Mouse (Mus musculus) layer of hippocampus, adult 2 months (tissue): ENCODE data around the gene Cdk5rap3. TPM values are rescaled to one million over a fixed set of nuclear protein-coding genes. Genes with fewer than 3 reads are reported as not detected.

Experiments used
- DNase-seq, 2 experiments: peaks; one replicate each; pipeline ENCODE4 v3.0.0; 2022; ENCODE audit warnings: low spot score in 2 of 2
- H3K27ac ChIP-seq: fragments of 200-600 bp; 2 replicates; pipeline ENCODE4 v1.8.1; 2022
- H3K4me3 ChIP-seq: fragments of 200-600 bp; 2 replicates; pipeline ENCODE4 v1.8.1; 2022; ENCODE audit warnings: mild to moderate bottlenecking
- CTCF ChIP-seq: fragments of 200-600 bp; conservative IDR thresholded peaks from 2 replicates; pipeline ENCODE4 v1.8.1; 2022; ENCODE audit warnings: antibody characterized with exemption, mild to moderate bottlenecking, moderate library complexity
- total RNA-seq, 2 experiments: library from RNA; stranded (reverse); gene quantifications; 2 replicates each; pipeline ENCODE4 v1.2.3; 2021

Cdk5rap3 gene
- total RNA-seq, 2 experiments from 2014 or later, result 34.5 to 41.6 TPM

- no peak for DNase-seq
- no peak for TF ChIP-seq CTCF
- peak overlapping the region; percentile 89 for H3K27ac ChIP-seq
- peak overlapping the region; percentile 20; the same call in 1 of the 2 replicates for H3K4me3 ChIP-seq
These were observed 39.8 kb downstream of the Cdk5rap3 start for GRCm38 (mm10) chr11:96876300-96877040.

GRCm38 (mm10) chr11:96875745-96876144, 40.6 kb downstream of the Cdk5rap3 start:
- TF ChIP-seq CTCF, result no peak
- Histone ChIP-seq H3K27ac (peak overlapping the region; percentile 89), H3K4me3 (peak overlapping the region; percentile 48)
- DNase-seq, result peak; percentile 81 to 83

- Histone ChIP-seq H3K27ac (peak overlapping the region; percentile 89), H3K4me3 (peak overlapping the region; percentile 48)
- no peak for DNase-seq
- TF ChIP-seq CTCF, result no peak
These were observed 41.0 kb downstream of the Cdk5rap3 start for GRCm38 (mm10) chr11:96875270-96875669.

GRCm38 (mm10) chr11:96873601-96874140, 42.6 kb downstream of the Cdk5rap3 start:
- TF ChIP-seq CTCF, result no peak
- Histone ChIP-seq H3K27ac (peak overlapping the region; percentile 89), H3K4me3 (no peak overlapping the region)
- DNase-seq, result no peak

GRCm38 (mm10) chr11:96872441-96873379, 43.6 kb downstream of the Cdk5rap3 start:
- DNase-seq, result no peak
- Histone ChIP-seq H3K4me3 (no peak overlapping the region), H3K27ac (peak overlapping the region; percentile 86)
- TF ChIP-seq CTCF, result no peak; the same call in 1 of the 2 replicates

GRCm38 (mm10) chr11:96867149-96867548, 49.1 kb downstream of the Cdk5rap3 start:
- peak; percentile 89 for TF ChIP-seq CTCF
- peak; percentile 67 to 81 for DNase-seq
- no peak overlapping the region for H3K27ac ChIP-seq
- H3K4me3 ChIP-seq, result no peak overlapping the region

GRCm38 (mm10) chr11:96863206-96863995, 52.9 kb downstream of the Cdk5rap3 start:
- no peak overlapping the region for H3K27ac ChIP-seq
- peak; percentile 41 to 51 for DNase-seq
- H3K4me3 ChIP-seq, result no peak overlapping the region
- TF ChIP-seq CTCF, result no peak

GRCm38 (mm10) chr11:96862534-96862933, 53.8 kb downstream of the Cdk5rap3 start:
- Histone ChIP-seq H3K27ac (no peak overlapping the region), H3K4me3 (peak overlapping the region; percentile 62; the same call in 1 of the 2 replicates)
- TF ChIP-seq CTCF, result no peak
- DNase-seq, result no peak

- peak; percentile 93 to 99 for DNase-seq
- H3K4me3 ChIP-seq, result peak overlapping the region; percentile 62
- TF ChIP-seq CTCF, result peak; percentile 97
These were observed 54.4 kb downstream of the Cdk5rap3 start for GRCm38 (mm10) chr11:96861878-96862289.

GRCm38 (mm10) chr11:96861446-96861845, 54.9 kb downstream of the Cdk5rap3 start:
- H3K4me3 ChIP-seq, result peak overlapping the region; percentile 62
- no peak for TF ChIP-seq CTCF
- H3K27ac ChIP-seq, result peak overlapping the region; percentile 84

More at GRCm38 (mm10) chr11:96861878-96862289, 54.4 kb downstream of the Cdk5rap3 start:
- H3K27ac ChIP-seq, result peak overlapping the region; percentile 84

GRCm38 (mm10) chr11:96860564-96860963, 55.7 kb downstream of the Cdk5rap3 start:
- Histone ChIP-seq H3K27ac (peak overlapping the region; percentile 70), H3K4me3 (no peak overlapping the region)
- TF ChIP-seq CTCF, result peak; percentile 94
- peak; percentile 58 to 76 for DNase-seq

More at GRCm38 (mm10) chr11:96861446-96861845, 54.9 kb downstream of the Cdk5rap3 start:
- no peak for DNase-seq

GRCm38 (mm10) chr11:96859635-96860034, 56.7 kb downstream of the Cdk5rap3 start:
- Histone ChIP-seq H3K4me3 (no peak overlapping the region), H3K27ac (no peak overlapping the region)
- no peak for TF ChIP-seq CTCF
- DNase-seq, result no peak
